Mouse (Mus musculus): ENCODE results near the gene Ube2e2.

DNA sequence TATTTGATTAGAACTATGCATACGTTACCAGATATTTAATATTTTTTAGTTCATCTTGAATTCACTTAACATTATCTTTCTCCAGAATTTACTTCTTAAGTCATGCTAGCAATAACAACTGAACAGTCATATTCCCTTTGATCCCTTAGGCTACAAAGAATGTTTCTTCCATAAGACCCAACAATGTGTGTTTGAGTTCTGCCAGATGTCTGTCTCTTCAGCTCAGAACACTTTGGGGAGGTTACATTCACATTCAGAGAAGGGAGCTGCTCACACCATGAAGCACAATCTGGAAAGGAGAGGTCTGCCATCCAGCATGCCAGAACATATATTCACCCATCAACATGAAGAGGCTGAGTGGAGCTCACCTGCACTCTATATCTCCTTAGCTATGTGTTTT is 65.4 kb downstream of the Ube2e2 start:
- TF ChIP-seq CTCF (IDR thresholded peaks at IDR 0.05; ENCODE audit: low read depth, low read length) (no peak), GATA1 (IDR thresholded peaks at IDR 0.05; ENCODE audit: borderline replicate concordance, low read length) (no peak), TAL1 (conservative IDR thresholded peaks at IDR 0.05; ENCODE audit: low read depth, low read length) (no peak), POLR2AphosphoS5 (IDR thresholded peaks at IDR 0.05; ENCODE audit: insufficient replicate concordance, low read depth, low read length) (no peak), GATA2 (IDR thresholded peaks at IDR 0.05; ENCODE audit: borderline replicate concordance, low read depth, low read length) (no peak)

Data from G1E (cell line).